Mouse (Mus musculus) limb, embryonic 15.5 days (tissue): ENCODE results near the gene Nagk. TPM values are rescaled to one million over a fixed set of nuclear protein-coding genes. Genes with fewer than 3 reads are reported as not detected.

ENCODE experiments used
- polyA plus RNA-seq: library from polyadenylated mRNA; unstranded; fragments of >200 nt; fragmentation: Nextera tagmentation; extraction: Ambion mirVana; gene quantifications from 2 replicates; pipeline ENCODE4 v1.2.1, GENCODE M21; 2015

Gene Nagk
- polyA plus RNA-seq, 1 experiment from 2014 or later, result 73.1 TPM

Other genes starting within 250 kb of the Nagk start
- 30.8 and 34.2 TPM in 2 replicates for gene Stambp, start 222.3 kb upstream of the Nagk start, polyA plus RNA-seq
- not detected in 2 replicates for gene Clec4f, start 138.8 kb upstream of the Nagk start, polyA plus RNA-seq
- not detected in 2 replicates for gene Cd207, start 117.1 kb upstream of the Nagk start, polyA plus RNA-seq
- gene Vax2, start 83.7 kb upstream of the Nagk start, polyA plus RNA-seq, result 1.2 and 1.3 TPM in 2 replicates
- not detected in 2 replicates for gene Atp6v1b1, start 52.0 kb upstream of the Nagk start, polyA plus RNA-seq
- 0.10 and 0.12 TPM in 2 replicates for gene Ankrd53, start 32.3 kb upstream of the Nagk start, polyA plus RNA-seq
- 89.0 and 90.3 TPM in 2 replicates for gene Tex261, start 19.2 kb upstream of the Nagk start, polyA plus RNA-seq
- 17.6 and 27.9 TPM in 2 replicates for gene Paip2b, start 36.8 kb downstream of the Nagk start, polyA plus RNA-seq
- 46.7 and 59.3 TPM in 2 replicates for gene Zfp638, start 72.1 kb downstream of the Nagk start, polyA plus RNA-seq
- 11.0 and 13.4 TPM in 2 replicates for gene Dysf, start 213.6 kb downstream of the Nagk start, polyA plus RNA-seq